Mouse (Mus musculus) kidney, adult 8-10 months (tissue): ENCODE measurements at regions not wholly inside any gene's neighbourhood (a gene's known extent, or its start where the extent isn't known, plus 50 kb on each side); places are given as distances from the start of the nearest gene placed in this dataset.
"Not testable (repeated sequence)": the region's sequence is repeated elsewhere in the genome, so short reads cannot be mapped to it uniquely, and the experiment has no call there.

Experiments
- DNase-seq, 2 experiments: peaks; one replicate each; pipeline ENCODE4 v3.0.0; 2022

GRCm38 (mm10) chr14:53980771-53981170, 273.1 kb downstream of the Dad1 start:
- no peak for DNase-seq

DNA sequence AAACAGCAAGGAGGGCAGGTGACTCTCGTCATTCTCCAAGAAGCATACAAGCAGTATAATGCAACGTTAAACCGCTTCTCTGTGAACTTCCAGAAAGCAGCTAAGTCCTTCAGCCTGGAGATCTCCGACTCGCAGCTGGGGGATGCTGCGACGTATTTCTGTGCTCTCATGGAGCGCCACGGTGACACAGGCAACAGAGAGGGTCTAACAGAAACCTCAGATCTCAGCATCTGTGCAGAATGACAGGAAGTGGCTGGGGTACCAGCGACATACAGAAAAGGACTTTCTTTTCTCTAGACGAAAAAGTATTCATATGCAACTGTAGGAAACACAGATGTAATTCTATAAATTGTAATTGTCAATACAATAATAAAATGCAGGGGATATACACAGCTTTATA, 292.5 kb downstream of the Dad1 start:
- not testable (repeated sequence) for DNase-seq

GRCm38 (mm10) chr14:53960779-53961178, 293.1 kb downstream of the Dad1 start:
- DNase-seq, result no peak

DNA sequence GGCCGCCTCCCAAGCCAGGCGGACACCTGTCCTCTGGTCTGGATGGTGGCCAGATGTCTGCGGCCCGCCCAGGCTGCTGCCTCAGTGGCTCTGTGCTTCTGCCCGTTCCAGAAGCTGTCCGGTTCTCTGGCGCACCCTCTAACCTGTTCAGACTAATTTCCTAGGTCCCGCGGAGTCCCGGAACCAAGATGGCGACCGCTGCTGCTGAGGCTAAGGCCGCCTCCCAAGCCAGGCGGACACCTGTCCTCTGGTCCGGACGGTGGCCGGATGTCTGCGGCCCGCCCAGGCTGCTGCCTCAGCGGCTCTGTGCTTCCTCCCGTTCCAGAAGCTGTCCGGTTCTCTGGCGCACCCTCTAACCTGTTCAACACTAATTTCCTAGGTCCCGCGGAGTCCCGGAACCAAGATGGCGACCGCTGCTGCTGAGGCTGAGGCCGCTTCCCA, 318.1 kb downstream of the Dad1 start:
- peak; percentile 63 to 69 for DNase-seq

DNA sequence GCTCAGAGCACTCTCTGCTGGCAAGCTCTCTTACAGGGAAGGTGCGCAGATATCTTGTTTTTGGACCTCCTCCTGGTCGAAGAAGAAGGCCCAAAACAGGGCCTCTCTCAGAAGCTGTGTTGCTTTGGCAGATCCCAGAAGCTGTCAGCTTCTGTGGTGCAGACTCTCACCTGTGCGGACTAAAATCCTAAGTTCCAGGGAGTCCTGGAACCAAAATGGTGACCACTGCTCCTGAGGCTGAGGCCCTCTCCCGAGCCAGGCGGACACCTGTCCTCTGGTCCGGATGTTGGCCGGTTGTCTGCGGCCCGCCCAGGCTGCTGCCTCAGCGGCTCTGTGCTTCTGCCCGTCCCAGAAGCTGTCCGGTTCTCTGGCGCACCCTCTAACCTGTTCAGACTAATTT, 318.6 kb downstream of the Dad1 start:
- DNase-seq, result peak; percentile 46 to 54

DNA sequence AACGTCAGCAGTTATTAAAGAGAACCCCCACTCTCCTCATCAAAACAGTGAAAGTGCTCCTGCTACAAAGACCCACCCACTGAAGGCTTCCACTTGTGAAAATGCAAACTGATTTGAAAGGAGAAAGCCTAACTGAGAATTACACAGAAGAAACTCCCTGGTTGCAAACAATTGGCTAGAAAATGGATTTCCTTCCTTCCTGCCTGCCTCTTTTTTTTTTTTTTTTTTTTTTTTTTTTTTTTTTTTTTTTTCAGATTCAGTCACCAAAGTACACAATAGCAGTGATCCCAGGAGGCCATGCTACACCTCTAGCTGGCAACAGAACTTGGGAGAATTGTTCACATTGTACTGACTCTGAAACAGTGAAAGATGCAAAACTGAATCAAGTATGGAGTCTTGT, 343.0 kb downstream of the Dad1 start:
- no peak for DNase-seq

- no peak for DNase-seq
Measured at GRCm38 (mm10) chr14:53904578-53904977, 349.3 kb downstream of the Dad1 start.

DNA sequence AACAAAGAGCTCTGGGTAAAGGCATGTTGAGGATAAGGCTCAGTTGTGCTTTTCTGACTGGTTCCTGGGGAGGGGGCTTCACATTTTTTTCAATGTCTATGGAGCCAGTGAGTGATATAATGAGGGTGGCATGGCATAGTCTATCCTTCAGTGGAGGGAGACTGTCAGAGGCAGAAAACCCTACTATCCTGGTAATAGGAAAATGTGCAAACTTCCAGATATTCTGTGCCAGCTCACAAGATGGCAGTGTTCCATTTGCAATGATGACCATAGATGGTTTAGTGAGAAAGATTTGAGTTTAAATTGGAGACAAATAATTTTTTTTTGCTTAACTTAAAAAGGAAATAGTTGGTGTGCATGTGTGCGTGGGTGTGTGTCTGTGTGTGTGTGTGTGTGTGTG, 352.8 kb downstream of the Dad1 start:
- no peak for DNase-seq

DNA sequence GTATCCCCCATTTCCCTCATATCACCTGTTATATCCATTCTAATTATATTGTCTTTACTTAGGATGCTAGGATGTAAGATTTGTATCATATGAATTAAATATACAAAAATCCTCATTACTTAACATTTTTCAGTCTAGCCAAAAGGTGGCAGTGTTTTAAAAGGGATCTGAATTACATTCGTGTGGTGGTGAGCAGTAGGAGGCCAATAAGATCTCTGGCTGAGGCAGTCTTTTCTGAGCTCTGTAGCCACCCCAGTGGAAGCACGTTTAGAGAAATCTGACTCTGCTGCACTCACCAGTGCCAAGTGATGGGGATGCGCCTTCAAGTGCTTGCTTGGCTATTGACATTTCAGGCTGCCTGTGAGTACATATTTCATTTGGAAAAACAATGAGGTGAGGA, 372.6 kb downstream of the Dad1 start:
- no peak for DNase-seq

DNA sequence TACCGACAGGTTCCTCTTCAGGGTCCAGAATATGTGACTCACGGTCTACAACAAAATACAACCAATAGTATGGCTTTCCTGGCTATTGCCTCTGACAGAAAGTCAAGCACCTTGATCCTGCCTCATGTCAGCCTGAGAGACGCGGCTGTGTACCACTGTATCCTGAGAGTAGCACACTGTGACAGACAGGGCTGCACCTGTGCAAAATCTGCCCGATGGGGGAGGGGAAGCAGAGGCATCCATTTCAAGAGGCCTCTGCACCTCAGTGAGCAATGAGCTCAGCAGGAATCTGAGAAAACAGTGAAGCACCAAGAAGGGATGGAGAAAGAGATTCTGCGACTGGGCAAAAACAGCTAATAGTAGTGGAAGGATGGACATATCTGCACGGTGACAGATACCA, 377.3 kb downstream of the Dad1 start:
- no peak for DNase-seq

DNA sequence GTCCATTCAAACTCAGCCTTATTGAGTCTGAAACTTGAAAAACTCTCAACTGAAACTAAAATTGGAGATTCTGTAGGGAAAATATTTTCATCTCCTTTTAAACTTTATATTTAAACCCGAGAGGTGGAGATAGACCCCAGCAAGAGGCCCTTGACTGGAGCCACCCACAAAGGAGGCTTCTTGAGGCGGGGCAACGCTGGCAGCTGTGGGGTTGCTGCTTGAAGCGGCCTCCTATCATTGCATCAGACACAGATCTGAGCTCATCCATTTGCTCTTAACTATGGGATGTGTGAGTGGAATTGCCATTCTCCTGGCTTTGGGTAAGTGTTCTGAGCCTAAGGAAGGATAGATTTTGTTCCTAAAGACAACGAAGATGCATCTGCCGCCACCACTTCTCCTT, 378.2 kb downstream of the Dad1 start:
- no peak for DNase-seq

DNA sequence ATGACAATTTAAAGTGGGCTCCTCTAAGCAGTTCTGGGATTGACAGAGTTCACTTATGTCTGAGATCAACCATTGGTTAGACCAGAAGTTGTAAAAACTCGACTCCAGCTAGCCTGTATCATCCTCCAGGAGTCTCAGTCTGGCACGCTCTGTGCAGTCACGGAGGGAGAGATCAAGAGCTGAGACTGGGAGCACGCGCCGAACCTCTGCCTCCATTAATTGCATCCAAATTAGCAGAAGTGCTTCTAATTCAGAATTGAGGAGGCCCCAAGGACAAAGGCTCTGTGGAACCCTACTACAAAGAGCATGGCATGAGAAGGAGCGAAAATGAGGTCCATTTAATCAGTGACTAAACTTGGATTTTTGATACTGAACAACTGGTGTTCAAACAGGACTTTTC, 406.9 kb downstream of the Dad1 start:
- no peak for DNase-seq

GRCm38 (mm10) chr14:53845646-53846045, 408.3 kb downstream of the Dad1 start:
- no peak for DNase-seq

DNA sequence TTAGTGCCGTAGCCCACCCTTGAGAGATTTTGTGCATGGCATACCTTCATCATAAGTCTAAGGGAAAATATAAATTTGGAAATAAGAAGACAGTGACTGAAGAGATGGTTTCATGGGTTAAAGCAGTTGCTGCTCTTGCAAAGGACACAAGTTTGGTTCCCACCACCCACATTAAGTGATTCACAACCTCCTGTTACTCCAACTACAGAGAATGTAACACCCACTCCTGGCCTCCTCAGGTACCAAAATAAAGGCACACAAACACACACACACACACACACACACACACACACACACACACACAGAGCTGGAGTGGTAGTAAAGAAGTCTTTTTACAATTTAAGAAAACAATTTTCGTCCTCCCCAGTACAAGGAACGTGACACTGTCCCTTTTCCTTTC, 421.4 kb downstream of the Dad1 start:
- no peak for DNase-seq

- DNase-seq, result no peak
Measured at GRCm38 (mm10) chr14:53831651-53832050, 422.3 kb downstream of the Dad1 start.

DNA sequence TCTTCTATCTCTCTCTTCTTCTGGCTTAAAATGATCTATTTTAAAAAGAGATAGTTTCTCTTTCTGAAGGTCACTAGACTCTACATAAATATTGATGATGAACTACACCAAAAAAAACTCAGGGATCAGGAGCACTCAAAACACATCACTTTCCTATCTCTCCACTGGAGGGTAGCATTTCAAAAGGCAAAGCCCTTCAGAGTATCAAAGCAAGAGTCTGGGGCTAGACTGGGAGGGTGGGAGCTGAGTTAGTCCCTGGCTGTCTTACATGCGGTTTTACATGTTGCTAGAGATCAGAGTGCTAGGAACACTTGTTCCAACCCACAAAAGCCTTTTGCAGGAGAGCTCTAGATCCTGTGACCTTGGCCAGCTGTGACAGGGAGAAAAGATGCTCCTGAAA, 423.2 kb downstream of the Dad1 start:
- DNase-seq, result no peak

- DNase-seq, result no peak
Measured at GRCm38 (mm10) chr14:53826782-53827181, 427.1 kb downstream of the Dad1 start.

GRCm38 (mm10) chr14:53806231-53806630, 447.7 kb downstream of the Dad1 start:
- DNase-seq, result peak; percentile 3 to 60

- DNase-seq, result peak; percentile 32 to 44
Measured at GRCm38 (mm10) chr14:53803698-53804620, 449.9 kb downstream of the Dad1 start.

DNA sequence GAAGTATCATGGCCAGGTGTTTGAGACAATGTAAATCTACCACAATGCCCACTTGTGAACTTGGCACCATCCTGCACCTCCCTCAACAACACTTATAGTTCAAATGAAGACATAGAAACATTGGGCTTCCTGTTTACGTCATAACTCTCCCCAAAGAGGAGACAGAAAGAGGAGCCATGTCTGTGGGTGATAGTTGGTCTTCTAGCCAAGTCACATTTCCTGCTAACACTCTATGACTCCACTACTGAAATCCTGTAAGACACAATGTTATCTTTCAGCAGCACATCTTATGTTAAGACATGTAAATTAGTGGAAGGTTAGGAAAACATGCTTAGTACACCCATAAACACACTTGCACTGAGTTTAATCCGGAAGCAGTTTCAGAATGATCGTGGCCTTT, 451.4 kb downstream of the Dad1 start:
- no peak for DNase-seq

DNA sequence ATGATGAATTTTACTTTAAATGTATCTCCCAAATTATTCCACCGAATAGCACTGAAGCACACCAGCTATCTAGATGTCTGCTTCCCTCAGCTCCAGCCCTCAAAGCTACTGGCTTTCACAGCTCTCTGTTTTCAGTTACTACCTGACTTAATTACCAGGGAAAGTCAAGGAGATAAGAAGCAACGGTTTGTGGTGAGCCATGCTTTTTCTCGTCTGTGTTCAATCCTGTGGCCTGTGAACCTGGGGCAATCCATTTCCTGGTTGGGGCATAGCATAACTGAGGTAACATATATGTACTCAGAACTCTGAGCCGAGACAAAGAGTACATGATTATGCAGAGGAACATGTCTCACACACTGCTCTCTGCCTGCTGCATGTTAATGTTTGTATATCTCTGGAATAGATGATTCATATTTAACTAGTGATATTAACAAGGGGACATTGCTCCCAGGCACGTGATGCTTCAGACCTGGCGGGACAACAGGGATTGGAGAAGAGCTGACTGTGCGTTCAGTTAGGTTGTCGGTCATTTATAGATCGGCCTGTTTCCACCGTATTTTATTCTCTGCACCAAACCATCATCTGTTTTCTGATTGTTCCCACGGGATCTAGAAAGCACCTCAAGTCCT, 453.3 kb downstream of the Dad1 start:
- no peak for DNase-seq

- not testable (repeated sequence) for DNase-seq
Measured at GRCm38 (mm10) chr14:53795160-53795559, 458.7 kb downstream of the Dad1 start.

GRCm38 (mm10) chr14:53794527-53794926, 459.4 kb downstream of the Dad1 start:
- DNase-seq, result no peak

DNA sequence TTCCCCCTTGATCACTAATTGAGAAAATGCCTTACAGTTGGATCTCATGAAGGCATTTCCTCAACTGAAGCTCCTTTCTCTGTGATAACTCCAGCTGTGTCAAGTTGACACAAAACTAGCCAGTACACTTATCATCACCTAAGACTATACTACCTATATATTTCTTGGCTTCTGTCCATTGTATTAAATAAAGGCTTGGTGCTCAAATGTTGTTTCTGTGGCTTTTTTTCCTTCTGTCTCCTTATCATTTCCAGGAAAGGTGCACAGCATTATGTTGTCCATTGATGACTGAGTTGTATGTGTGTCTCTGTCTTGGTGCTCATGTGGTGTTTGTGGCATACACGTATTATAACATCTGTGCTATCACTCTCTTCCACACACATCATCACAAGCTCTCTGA, 461.5 kb downstream of the Dad1 start:
- not testable (repeated sequence) for DNase-seq
